Mouse (Mus musculus) lung, embryonic 16.5 days (tissue): ENCODE data around the gene E130116L18Rik. TPM values are rescaled to one million over a fixed set of nuclear protein-coding genes. Genes with fewer than 3 reads are reported as not detected.
"Not testable (repeated sequence)": the region's sequence is repeated elsewhere in the genome, so short reads cannot be mapped to it uniquely, and the experiment has no call there.

ENCODE experiments used
- ATAC-seq: fragments of 200-750 bp; cut with Nextera tagmentation; 2 replicates; pipeline ENCODE4 v1.8.0; 2017; ENCODE audit warnings: low read depth, mild to moderate bottlenecking, moderate library complexity
- H3K27ac ChIP-seq: fragments of 300-500 bp; sonication (generic); 2 replicates; pipeline ENCODE4 v1.5.1; 2014; ENCODE audit warnings: mild to moderate bottlenecking, control low read depth, low read length
- H3K27me3 ChIP-seq: fragments of 300-500 bp; sonication (generic); 2 replicates; pipeline ENCODE4 v1.6.1; 2014; ENCODE audit warnings: low read depth, low read length, mixed read lengths; ENCODE audit not compliant: control insufficient read depth, insufficient read depth
- H3K36me3 ChIP-seq: fragments of 300-500 bp; sonication (generic); 2 replicates; pipeline ENCODE4 v1.6.1; 2014; ENCODE audit warnings: low read length; ENCODE audit not compliant: control insufficient read depth, insufficient read depth
- H3K4me1 ChIP-seq: fragments of 300-500 bp; sonication (generic); replicated peaks from 2 replicates; pipeline ENCODE4 v1.6.1; 2014; ENCODE audit warnings: low read length, mixed read lengths; ENCODE audit not compliant: control insufficient read depth, insufficient read depth
- H3K4me2 ChIP-seq: fragments of 300-500 bp; sonication (generic); 2 replicates; pipeline ENCODE4 v1.6.1; 2014; ENCODE audit warnings: low read depth, low read length, control low read depth
- H3K4me3 ChIP-seq: fragments of 300-500 bp; sonication (generic); 2 replicates; pipeline ENCODE4 v1.5.1; 2014; ENCODE audit warnings: mild to moderate bottlenecking, low read length, control low read depth
- H3K9ac ChIP-seq: fragments of 300-500 bp; sonication (generic); 2 replicates; pipeline ENCODE4 v1.6.1; 2014; ENCODE audit warnings: low read length, control low read depth
- H3K9me3 ChIP-seq: fragments of 300-500 bp; sonication (generic); 2 replicates; pipeline ENCODE4 v1.6.1; 2016; ENCODE audit warnings: low read length; ENCODE audit not compliant: control insufficient read depth
- WGBS: fragments of 180-500 bp; shearing (Covaris S2); extraction: QIAGEN DNeasy Blood & Tissue Kit; methylation state at CpG from one replicate; pipeline ENCODE4 v1.1.7; 2014; 5-methylcytosine and 5-hydroxymethylcytosine counted together
- polyA plus RNA-seq: library from polyadenylated mRNA; unstranded; fragments of >200 nt; fragmentation: Nextera tagmentation; extraction: Ambion mirVana; gene quantifications from 2 replicates; pipeline ENCODE4 v1.2.1, GENCODE M21; 2015

E130116L18Rik gene
- polyA plus RNA-seq, 1 experiment from 2014 or later = not detected

- WGBS = 67% methylated on average over 3 of the region's 3 CpGs
- no peak overlapping the region for H3K9ac ChIP-seq
- ATAC-seq = no peak
- no peak overlapping the region for H3K4me3 ChIP-seq
- no peak overlapping the region for H3K27ac ChIP-seq
- peaks cover 2% of the 10 kb centered on the region; the same call in 1 of the 2 replicates for H3K4me1 ChIP-seq
- peaks cover 17% of the 10 kb centered on the region for H3K36me3 ChIP-seq
- no peaks in the 10 kb centered on the region for H3K27me3 ChIP-seq
- H3K9me3 ChIP-seq = no peaks in the 10 kb centered on the region
- H3K4me2 ChIP-seq = no peak overlapping the region
These were observed 24.1 kb upstream of the E130116L18Rik start for GRCm38 (mm10) chr5:25247036-25247435.

- ATAC-seq = no peak
- H3K9ac ChIP-seq = no peak overlapping the region
- no peaks in the 10 kb centered on the region for H3K4me1 ChIP-seq
- H3K9me3 ChIP-seq = no peaks in the 10 kb centered on the region
- no peak overlapping the region for H3K4me2 ChIP-seq
- H3K4me3 ChIP-seq = no peak overlapping the region
- H3K36me3 ChIP-seq = peaks cover 12% of the 10 kb centered on the region
- no peaks in the 10 kb centered on the region for H3K27me3 ChIP-seq
- 68% methylated on average over 1 of the region's 1 CpGs for WGBS
- no peak overlapping the region for H3K27ac ChIP-seq
These were observed 23.5 kb upstream of the E130116L18Rik start for GRCm38 (mm10) chr5:25246473-25246865.

DNA sequence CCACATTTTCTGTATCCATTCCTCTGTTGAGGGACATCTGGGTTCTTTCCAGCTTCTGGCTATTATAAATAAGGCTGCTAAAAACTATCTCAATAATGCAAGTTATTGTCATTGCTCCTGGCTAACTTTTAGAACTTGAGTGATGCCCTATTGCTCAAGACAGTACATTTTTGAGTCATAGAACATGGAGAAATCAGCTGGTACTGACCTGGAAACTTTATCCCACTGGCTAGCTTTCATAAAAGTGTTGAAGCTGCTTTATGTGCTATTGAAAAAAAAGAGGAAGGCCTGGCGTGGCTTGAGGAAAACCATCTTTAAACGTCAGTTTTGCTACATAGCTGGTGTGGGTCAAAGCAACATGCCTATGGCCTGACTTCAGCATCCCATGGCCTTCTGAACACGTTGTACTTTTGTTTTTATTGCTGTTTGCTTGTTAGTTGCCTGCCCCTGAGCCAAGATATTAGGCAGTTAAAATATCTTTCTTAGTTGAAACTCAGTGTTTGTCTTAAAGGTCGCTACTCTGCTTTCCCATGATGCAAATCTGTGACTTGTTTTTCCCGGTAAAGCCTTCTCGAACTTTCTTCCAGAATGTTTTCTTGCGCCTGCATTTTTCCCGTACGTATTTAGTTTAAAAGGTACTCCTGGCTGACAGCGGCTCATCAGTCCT lies 23.0 kb upstream of the E130116L18Rik start:
- H3K4me2 ChIP-seq = no peak overlapping the region
- no peaks in the 10 kb centered on the region for H3K27me3 ChIP-seq
- no peaks in the 10 kb centered on the region for H3K9me3 ChIP-seq
- H3K4me3 ChIP-seq = no peak overlapping the region
- no peak overlapping the region for H3K27ac ChIP-seq
- peaks cover 6% of the 10 kb centered on the region for H3K36me3 ChIP-seq
- WGBS = 78% methylated on average over 10 of the region's 10 CpGs
- no peak overlapping the region for H3K9ac ChIP-seq
- ATAC-seq = no peak
- H3K4me1 ChIP-seq = no peaks in the 10 kb centered on the region

DNA sequence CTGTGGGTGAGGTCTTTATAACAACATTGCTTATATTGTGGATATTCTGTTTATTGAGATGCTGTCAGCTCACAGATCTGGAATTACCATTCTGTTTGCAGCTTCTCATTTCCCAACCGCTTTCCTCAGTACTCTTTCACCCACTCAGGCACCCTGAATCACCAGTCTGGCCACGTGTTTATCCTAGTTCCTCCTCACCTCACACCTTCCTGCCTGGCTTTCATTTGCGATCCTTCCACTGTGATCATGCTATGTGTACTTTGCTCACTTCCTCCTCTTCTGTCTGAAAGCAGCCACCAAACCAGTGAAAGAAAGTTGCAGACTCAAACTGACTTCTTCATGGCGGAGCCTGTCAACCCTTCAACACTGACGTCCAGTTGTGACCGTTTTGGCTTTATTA lies 20.1 kb upstream of the E130116L18Rik start:
- Histone ChIP-seq H3K4me1 (no peaks in the 10 kb centered on the region), H3K4me3 (no peak overlapping the region), H3K27ac (no peak overlapping the region), H3K36me3 (0 out of 2 replicates have a peak, but pooled peaks cover 2% of the 10 kb centered on the region), H3K9me3 (no peaks in the 10 kb centered on the region), H3K4me2 (no peak overlapping the region), H3K9ac (no peak overlapping the region), H3K27me3 (no peaks in the 10 kb centered on the region)
- 83% methylated on average over 6 of the region's 6 CpGs for WGBS
- ATAC-seq = no peak

- H3K9ac ChIP-seq, H3K4me3 ChIP-seq, H3K36me3 ChIP-seq, ATAC-seq, H3K9me3 ChIP-seq, H3K4me2 ChIP-seq, H3K4me1 ChIP-seq, H3K27me3 ChIP-seq, H3K27ac ChIP-seq: not testable (repeated sequence)
- WGBS = 95% methylated on average over 1 of the region's 1 CpGs
These were observed 1.4 kb upstream of the E130116L18Rik start for GRCm38 (mm10) chr5:25224377-25224776.

DNA sequence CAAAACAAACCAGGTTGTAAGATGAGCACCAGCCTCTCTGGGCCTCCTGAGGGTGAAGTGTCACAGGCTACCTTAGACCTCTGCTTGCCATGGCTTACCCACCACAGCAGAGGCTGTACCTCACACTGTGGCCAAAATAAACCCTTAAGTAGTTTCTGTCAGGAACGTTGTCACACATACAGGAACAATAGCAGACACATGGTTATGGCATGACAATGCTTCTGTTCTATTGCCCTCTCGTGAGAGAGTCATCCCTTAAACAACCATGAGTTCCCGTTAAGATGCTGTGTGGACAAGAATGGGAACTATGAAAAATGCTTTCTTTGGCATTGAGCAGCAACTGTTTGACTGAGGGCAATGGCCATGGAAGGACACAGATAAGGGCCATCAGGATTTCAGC lies 1.3 kb downstream of the E130116L18Rik start, which contains the start of gene Galnt11:
Gene Galnt11, plus strand, starts transcription at position 301 of the 400 bp plus-strand sequence.
- Histone ChIP-seq H3K27ac (peak within 1 kb of the TSS; percentile 81), H3K36me3 (no peaks in the 10 kb centered on the region), H3K9ac (peak within 1 kb of the TSS; percentile 91), H3K4me1 (no peaks in the 10 kb centered on the region; the same call in 1 of the 2 replicates), H3K4me3 (peak within 1 kb of the TSS; percentile 75), H3K4me2 (peak within 1 kb of the TSS; percentile 58), H3K9me3 (no peaks in the 10 kb centered on the region), H3K27me3 (no peaks in the 10 kb centered on the region)
- WGBS = 80% methylated on average over 3 of the region's 3 CpGs
- ATAC-seq = no peak

DNA sequence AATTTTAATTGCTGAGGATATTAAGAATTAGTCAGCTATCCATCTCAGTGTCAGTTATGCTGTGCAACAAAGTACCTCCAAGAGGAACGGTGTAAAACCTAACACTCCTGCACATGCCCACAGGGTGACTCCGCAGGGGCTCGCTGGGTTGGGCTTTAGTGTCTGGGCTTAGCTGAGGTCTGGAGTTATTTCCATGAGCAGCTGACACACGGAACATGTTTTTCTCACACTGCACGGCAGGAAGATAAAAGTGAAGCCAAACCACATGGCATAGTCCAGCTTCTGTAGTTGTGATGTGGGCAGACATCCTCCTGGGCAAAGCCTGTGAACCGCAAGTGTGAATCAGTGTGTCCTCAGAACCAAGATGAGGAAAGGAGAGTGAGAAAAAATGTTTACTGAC lies 7.9 kb downstream of the E130116L18Rik start:
- no peak overlapping the region for H3K4me3 ChIP-seq
- no peaks in the 10 kb centered on the region for H3K27me3 ChIP-seq
- no peaks in the 10 kb centered on the region for H3K4me1 ChIP-seq
- no peak overlapping the region for H3K4me2 ChIP-seq
- H3K27ac ChIP-seq = no peak overlapping the region
- WGBS = 74% methylated on average over 6 of the region's 6 CpGs
- H3K9me3 ChIP-seq = no peaks in the 10 kb centered on the region
- no peak overlapping the region for H3K9ac ChIP-seq
- no peak for ATAC-seq
- H3K36me3 ChIP-seq = no peaks in the 10 kb centered on the region

DNA sequence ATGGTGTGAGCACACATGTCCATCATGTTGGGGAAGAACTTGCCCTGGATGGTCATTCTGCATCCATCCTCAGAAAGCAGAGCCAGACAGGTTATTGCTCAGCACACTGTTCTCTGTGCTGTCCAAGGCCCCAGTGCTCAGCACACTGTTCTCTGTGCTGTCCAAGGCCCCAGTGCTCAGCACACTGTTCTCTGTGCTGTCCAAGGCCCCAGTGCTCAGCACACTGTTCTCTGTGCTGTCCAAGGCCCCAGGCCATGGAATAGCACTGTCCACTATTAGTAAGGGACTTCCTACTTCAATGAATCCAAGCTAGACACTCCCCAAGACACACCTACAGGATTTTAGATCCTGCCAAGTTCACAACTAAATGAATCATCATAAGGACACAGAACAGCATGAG lies 9.7 kb downstream of the E130116L18Rik start:
- H3K36me3 ChIP-seq, ATAC-seq, H3K9ac ChIP-seq, H3K9me3 ChIP-seq, H3K4me2 ChIP-seq, H3K4me1 ChIP-seq, H3K4me3 ChIP-seq, H3K27me3 ChIP-seq, H3K27ac ChIP-seq: not testable (repeated sequence)

GRCm38 (mm10) chr5:25211872-25212271 lies 11.1 kb downstream of the E130116L18Rik start:
- Histone ChIP-seq H3K9ac (no peak overlapping the region), H3K36me3 (no peaks in the 10 kb centered on the region), H3K4me3 (no peak overlapping the region), H3K4me1 (no peaks in the 10 kb centered on the region), H3K4me2 (no peak overlapping the region), H3K27ac (no peak overlapping the region), H3K9me3 (no peaks in the 10 kb centered on the region), H3K27me3 (no peaks in the 10 kb centered on the region)
- ATAC-seq = no peak
- 59% methylated on average over 1 of the region's 1 CpGs for WGBS
